In genomic region chr3:113654335-113654734, GRCm38 (mm10) we compare ENCODE assay signal across 25 mouse cellular contexts.
"Had no signal": no experiment of that assay in that cellular context is flagged by ENCODE, and none has a peak within 500 bp of the region (broad histone marks: within the 10 kb centered on the region; RNA-seq: fewer than 3 reads in every experiment).

No protein-coding gene starts in this region.

- H3K4me1 ChIP-seq: heart, embryonic 10.5 days; heart, embryonic 12.5 days; hindbrain, embryonic 10.5 days; hindbrain, embryonic 12.5 days; kidney, embryonic 15.5 days; limb, embryonic 10.5 days; limb, embryonic 12.5 days; liver, embryonic 13.5 days had no signal

- H3K27ac ChIP-seq: heart, embryonic 10.5 days; hindbrain, embryonic 10.5 days; hindbrain, embryonic 12.5 days; hindbrain, embryonic 14.5 days; kidney, embryonic 15.5 days; kidney, postnatal 0 days; left cerebral cortex, adult 2 months; limb, embryonic 10.5 days; limb, embryonic 12.5 days; liver, embryonic 13.5 days had no signal

- H3K9me3 ChIP-seq: heart, embryonic 10.5 days; heart, embryonic 12.5 days; hindbrain, embryonic 10.5 days; hindbrain, embryonic 12.5 days; kidney, embryonic 15.5 days; limb, embryonic 10.5 days; limb, embryonic 12.5 days; liver, embryonic 13.5 days had no signal

- H3K4me2 ChIP-seq: heart, embryonic 12.5 days; hindbrain, embryonic 12.5 days; hindbrain, embryonic 14.5 days; kidney, embryonic 15.5 days; limb, embryonic 12.5 days; liver, embryonic 11.5 days; liver, embryonic 13.5 days had no signal

- H3K36me3 ChIP-seq: heart, embryonic 10.5 days; heart, embryonic 12.5 days; hindbrain, embryonic 10.5 days; hindbrain, embryonic 12.5 days; kidney, embryonic 15.5 days; limb, embryonic 10.5 days; limb, embryonic 12.5 days; liver, embryonic 13.5 days had no signal

- H3K27me3 ChIP-seq: heart, embryonic 12.5 days; hindbrain, embryonic 12.5 days; kidney, embryonic 15.5 days; limb, embryonic 12.5 days; liver, embryonic 13.5 days had no signal

- ATAC-seq: hindbrain, embryonic 16.5 days had no signal

- H3K9ac ChIP-seq: heart, embryonic 12.5 days; hindbrain, embryonic 12.5 days; hindbrain, embryonic 14.5 days; kidney, embryonic 15.5 days; limb, embryonic 12.5 days; liver, embryonic 13.5 days had no signal

- H3K4me3 ChIP-seq: heart, embryonic 10.5 days; heart, embryonic 12.5 days; hindbrain, embryonic 10.5 days; hindbrain, embryonic 12.5 days; kidney, embryonic 15.5 days; left cerebral cortex, adult 2 months; limb, embryonic 10.5 days; limb, embryonic 12.5 days; liver, embryonic 13.5 days had no signal

- DNase-seq: gastrocnemius, postnatal 10 days; gastrocnemius, postnatal 25 days; heart, adult 18-20 months; heart, postnatal 10 days; heart, postnatal 4 days; kidney, adult 11 months; kidney, adult 2 months; kidney, adult 9 months; kidney, postnatal 14 days; kidney, postnatal 36 days; layer of hippocampus, adult 9-11 months; liver; liver, embryonic 13.5 days had no signal
